Mouse (Mus musculus) splenic B cell, adult 2 months (primary cell): Measurements from ENCODE around the gene D16Ertd472e.
"Not testable (repeated sequence)": the region's sequence is repeated elsewhere in the genome, so short reads cannot be mapped to it uniquely, and the experiment has no call there.

Experiments
- DNase-seq: peaks from one replicate; pipeline ENCODE4 v3.0.0-alpha.2; 2011; ENCODE audit warnings: low read depth, low spot score
- H3K27me3 ChIP-seq: 2 replicates; pipeline ENCODE4 v1.6.1; 2012; ENCODE audit warnings: mild to moderate bottlenecking, low read length, moderate library complexity, mixed read lengths; ENCODE audit not compliant: control insufficient read depth, poor library complexity, insufficient read depth, severe bottlenecking
- H3K36me3 ChIP-seq: 2 replicates; pipeline ENCODE4 v1.6.1; 2012; ENCODE audit warnings: mild to moderate bottlenecking, low read length, moderate library complexity, mixed read lengths; ENCODE audit not compliant: control insufficient read depth, poor library complexity, insufficient read depth, severe bottlenecking

The D16Ertd472e gene

GRCm38 (mm10) chr16:78547367-78547766, 29.1 kb downstream of the D16Ertd472e start:
- Histone ChIP-seq H3K27me3 (no peaks in the 10 kb centered on the region; the same call in 1 of the 2 replicates), H3K36me3 (no peaks in the 10 kb centered on the region)
- DNase-seq = no peak

GRCm38 (mm10) chr16:78546529-78546928, 30.0 kb downstream of the D16Ertd472e start:
- DNase-seq = peak; percentile 26
- Histone ChIP-seq H3K36me3 (no peaks in the 10 kb centered on the region), H3K27me3 (no peaks in the 10 kb centered on the region; the same call in 1 of the 2 replicates)

- no peaks in the 10 kb centered on the region for H3K36me3 ChIP-seq
- no peaks in the 10 kb centered on the region for H3K27me3 ChIP-seq
- peak; percentile 72 for DNase-seq
Observed at GRCm38 (mm10) chr16:78540376-78541246, 35.9 kb downstream of the D16Ertd472e start.

- no peaks in the 10 kb centered on the region for H3K27me3 ChIP-seq
- DNase-seq = no peak
- H3K36me3 ChIP-seq = no peaks in the 10 kb centered on the region
Observed at GRCm38 (mm10) chr16:78537798-78538422, 38.6 kb downstream of the D16Ertd472e start.

- DNase-seq = no peak
- Histone ChIP-seq H3K36me3 (no peaks in the 10 kb centered on the region), H3K27me3 (no peaks in the 10 kb centered on the region)
Observed at GRCm38 (mm10) chr16:78537322-78537721, 39.2 kb downstream of the D16Ertd472e start.

GRCm38 (mm10) chr16:78534468-78534867, 42.0 kb downstream of the D16Ertd472e start:
- DNase-seq = no peak
- Histone ChIP-seq H3K27me3 (no peaks in the 10 kb centered on the region), H3K36me3 (no peaks in the 10 kb centered on the region)

- Histone ChIP-seq H3K27me3 (no peaks in the 10 kb centered on the region), H3K36me3 (no peaks in the 10 kb centered on the region)
- peak; percentile 13 for DNase-seq
Observed at GRCm38 (mm10) chr16:78531957-78532605, 44.4 kb downstream of the D16Ertd472e start.

- Histone ChIP-seq H3K36me3 (no peaks in the 10 kb centered on the region), H3K27me3 (no peaks in the 10 kb centered on the region)
- DNase-seq = no peak
Observed at GRCm38 (mm10) chr16:78522974-78523373, 53.5 kb downstream of the D16Ertd472e start.

GRCm38 (mm10) chr16:78518697-78519096, 57.8 kb downstream of the D16Ertd472e start:
- Histone ChIP-seq H3K27me3 (no peaks in the 10 kb centered on the region), H3K36me3 (no peaks in the 10 kb centered on the region)
- DNase-seq = no peak

GRCm38 (mm10) chr16:78517171-78517570, 59.3 kb downstream of the D16Ertd472e start:
- Histone ChIP-seq H3K27me3 (no peaks in the 10 kb centered on the region), H3K36me3 (no peaks in the 10 kb centered on the region)
- no peak for DNase-seq

- Histone ChIP-seq H3K36me3 (no peaks in the 10 kb centered on the region), H3K27me3 (no peaks in the 10 kb centered on the region)
- DNase-seq = no peak
Observed at GRCm38 (mm10) chr16:78511526-78511925, 65.0 kb downstream of the D16Ertd472e start.

- DNase-seq = no peak
- H3K36me3 ChIP-seq = no peaks in the 10 kb centered on the region
Observed at GRCm38 (mm10) chr16:78502492-78502891, 74.0 kb downstream of the D16Ertd472e start.

GRCm38 (mm10) chr16:78492696-78493095, 83.8 kb downstream of the D16Ertd472e start:
- not testable (repeated sequence) for H3K36me3 ChIP-seq, DNase-seq, H3K27me3 ChIP-seq

More at GRCm38 (mm10) chr16:78502492-78502891, 74.0 kb downstream of the D16Ertd472e start:
- no peaks in the 10 kb centered on the region for H3K27me3 ChIP-seq

GRCm38 (mm10) chr16:78490779-78491178, 85.7 kb downstream of the D16Ertd472e start:
- no peaks in the 10 kb centered on the region for H3K27me3 ChIP-seq
- no peaks in the 10 kb centered on the region for H3K36me3 ChIP-seq
- DNase-seq = no peak
